ENCODE assay signal across 8 mouse cellular contexts in the genomic region with DNA sequence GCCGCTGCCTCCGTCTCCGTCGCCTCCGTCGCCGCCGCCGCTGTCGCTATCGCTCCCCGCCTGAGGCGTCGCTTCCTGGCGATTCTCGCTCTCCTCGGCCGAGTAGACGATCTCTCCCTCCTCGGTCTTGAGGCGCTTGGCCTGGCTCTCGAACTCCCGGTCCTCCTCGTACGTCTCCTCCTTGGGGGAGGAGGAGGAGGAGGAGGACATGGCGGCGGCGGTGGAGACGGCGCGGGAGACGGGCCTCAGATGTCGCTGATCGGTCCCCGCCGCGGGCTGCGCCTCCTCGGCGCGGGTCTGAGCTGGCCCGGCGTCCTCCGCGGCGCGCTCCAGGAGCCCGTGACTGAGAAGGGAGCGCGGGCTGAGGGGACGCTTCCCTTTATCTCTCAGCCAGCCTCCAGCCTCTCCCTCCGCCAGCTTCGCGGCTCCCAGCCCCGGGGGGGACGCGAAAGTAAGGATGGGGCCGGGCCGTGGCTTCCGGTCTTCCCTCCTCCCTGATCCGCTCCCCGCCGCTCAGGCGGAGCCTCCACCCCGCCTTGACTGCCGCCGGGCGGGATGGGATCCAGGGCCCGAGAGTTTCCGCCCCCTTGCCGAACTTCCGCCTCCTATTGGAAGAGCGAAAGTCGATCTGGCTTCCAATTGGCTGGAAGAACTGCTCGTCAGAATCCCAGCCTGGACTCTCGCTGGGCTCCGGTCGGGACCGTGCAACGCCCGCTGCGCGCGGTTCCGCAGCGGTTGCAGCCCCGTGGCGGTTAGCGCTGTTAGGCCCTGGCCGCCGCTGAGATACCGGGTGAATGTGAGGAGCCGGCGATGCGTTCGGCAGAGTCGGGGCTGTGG. TPM values are rescaled to one million over a fixed set of nuclear protein-coding genes. Genes with fewer than 3 reads are reported as not detected.
A peak's percentile ranks its signal among the peaks of the same experiment; 100 is the strongest.
DNase-seq lines count a peak whose midpoint lies in the region; ATAC-seq and TF ChIP-seq lines count a peak whose summit lies in the region.

TSS of gene Hnrnpll (minus strand) at position 552 of the 837 bp plus-strand sequence.

- peak; percentile 97 for DNase-seq in 3T3-L1 (ENCODE audit: low read depth, low spot score)
- DNase-seq in adrenal gland, postnatal 4 days (ENCODE audit: low spot score in 2 of 2), result peak; percentile 95 to 97
- DNase-seq in embryonic facial prominence, embryonic 14.5 days (ENCODE audit: low spot score), result peak; percentile 99
- DNase-seq in heart, adult 2 months, result peak; percentile 98 to 99
- peak; percentile 97 to 99 for DNase-seq in kidney, adult 8-10 months
- peak; percentile 91 to 98 for DNase-seq in spleen, postnatal 10 days (ENCODE audit: low spot score in 2 of 2)

- TF ChIP-seq CTCF in heart, adult 2 months (IDR thresholded peaks at IDR 0.05), result no peak

- H3K36me3 ChIP-seq in embryonic facial prominence, embryonic 14.5 days (ENCODE audit: control insufficient read depth, insufficient read depth, low read length), result no peaks in the 10 kb centered on the region
- peaks cover 6% of the 10 kb centered on the region for H3K36me3 ChIP-seq in heart, adult 2 months (ENCODE audit: control insufficient read depth, insufficient read depth, low read length)
- H3K36me3 ChIP-seq in limb, embryonic 13.5 days, result no peaks in the 10 kb centered on the region; the same call in 1 of the 2 replicates
- no peaks in the 10 kb centered on the region for H3K36me3 ChIP-seq in midbrain, embryonic 16.5 days (ENCODE audit: control insufficient read depth, insufficient read depth, low read length)

- peaks cover 2% of the 10 kb centered on the region; the same call in 1 of the 2 replicates for H3K79me2 ChIP-seq in heart, adult 2 months (replicated peaks; ENCODE audit: control insufficient read depth, insufficient read depth, low read length)

- no peaks in the 10 kb centered on the region for H3K9me3 ChIP-seq in embryonic facial prominence, embryonic 14.5 days (ENCODE audit: control insufficient read depth, low read length)
- H3K9me3 ChIP-seq in limb, embryonic 13.5 days, result no peaks in the 10 kb centered on the region
- H3K9me3 ChIP-seq in midbrain, embryonic 16.5 days (replicated peaks; ENCODE audit: control insufficient read depth, low read length, poor library complexity, severe bottlenecking), result no peaks in the 10 kb centered on the region

- peak within 1 kb of the TSS; percentile 67 for H3K4me2 ChIP-seq in embryonic facial prominence, embryonic 14.5 days (ENCODE audit: low read depth, low read length)
- H3K4me2 ChIP-seq in limb, embryonic 13.5 days (replicated peaks), result peak within 1 kb of the TSS; percentile 80
- peak within 1 kb of the TSS; percentile 88 for H3K4me2 ChIP-seq in midbrain, embryonic 16.5 days (ENCODE audit: low read length)

- H3K27ac ChIP-seq in embryonic facial prominence, embryonic 14.5 days (replicated peaks; ENCODE audit: low read depth, low read length), result peak within 1 kb of the TSS; percentile 100
- peak within 1 kb of the TSS; percentile 93 for H3K27ac ChIP-seq in heart, adult 2 months
- peak within 1 kb of the TSS; percentile 99 for H3K27ac ChIP-seq in limb, embryonic 13.5 days
- peak within 1 kb of the TSS; percentile 100 for H3K27ac ChIP-seq in midbrain, embryonic 16.5 days (ENCODE audit: low read length)

- WGBS in embryonic facial prominence, embryonic 14.5 days, result under 1% methylated on average over 58 of the region's 97 CpGs
- under 1% methylated on average over 96 of the region's 97 CpGs for WGBS in heart, adult 2 months
- under 1% methylated on average over 82 of the region's 97 CpGs for WGBS in limb, embryonic 13.5 days
- WGBS in midbrain, embryonic 16.5 days, result under 1% methylated on average over 83 of the region's 97 CpGs

- no peak for TF ChIP-seq EP300 in heart, adult 2 months (IDR thresholded peaks at IDR 0.05; ENCODE audit: insufficient read depth, low read depth, low read length)

- no peaks in the 10 kb centered on the region for H3K27me3 ChIP-seq in embryonic facial prominence, embryonic 14.5 days (replicated peaks; ENCODE audit: control insufficient read depth, insufficient read depth, low read length)
- H3K27me3 ChIP-seq in heart, adult 2 months (ENCODE audit: control insufficient read depth, insufficient read depth, low read length), result no peaks in the 10 kb centered on the region
- H3K27me3 ChIP-seq in limb, embryonic 13.5 days, result no peaks in the 10 kb centered on the region
- no peaks in the 10 kb centered on the region for H3K27me3 ChIP-seq in midbrain, embryonic 16.5 days (ENCODE audit: control insufficient read depth, insufficient read depth, low read depth, low read length)

- peak within 1 kb of the TSS; percentile 100 for H3K4me3 ChIP-seq in embryonic facial prominence, embryonic 14.5 days (ENCODE audit: low read depth, low read length)
- peak within 1 kb of the TSS; percentile 68 for H3K4me3 ChIP-seq in heart, adult 2 months
- peak within 1 kb of the TSS; percentile 98 for H3K4me3 ChIP-seq in limb, embryonic 13.5 days
- H3K4me3 ChIP-seq in midbrain, embryonic 16.5 days (ENCODE audit: low read depth, low read length), result peak within 1 kb of the TSS; percentile 93

- intact Hi-C loops in heart, adult 2 months (cut with DNase I), result loop anchor here (5.0 kb wide), 2 partner anchors 145 to 165 kb away; partner anchors contain the start of genes Atl2, Srsf7 and Ttc39d

- H3K4me1 ChIP-seq in embryonic facial prominence, embryonic 14.5 days (ENCODE audit: control insufficient read depth, insufficient read depth, low read length), result peaks cover 17% of the 10 kb centered on the region; the same call in 1 of the 2 replicates
- H3K4me1 ChIP-seq in heart, adult 2 months (ENCODE audit: control insufficient read depth, insufficient read depth, low read length), result peaks cover 3% of the 10 kb centered on the region
- peaks cover 28% of the 10 kb centered on the region for H3K4me1 ChIP-seq in limb, embryonic 13.5 days
- H3K4me1 ChIP-seq in midbrain, embryonic 16.5 days (ENCODE audit: control insufficient read depth, insufficient read depth, low read length), result peaks cover 33% of the 10 kb centered on the region

- peak; percentile 97 for ATAC-seq in embryonic facial prominence, embryonic 14.5 days (ENCODE audit: low read depth)
- ATAC-seq in limb, embryonic 13.5 days (ENCODE audit: low FRiP score, low read depth), result peak; percentile 97
- ATAC-seq in midbrain, embryonic 16.5 days, result peak; percentile 98

- H3K9ac ChIP-seq in embryonic facial prominence, embryonic 14.5 days (ENCODE audit: low read depth, low read length), result peak within 1 kb of the TSS; percentile 99
- peak within 1 kb of the TSS; percentile 100 for H3K9ac ChIP-seq in heart, adult 2 months (ENCODE audit: low read depth, low read length)
- H3K9ac ChIP-seq in limb, embryonic 13.5 days, result peak within 1 kb of the TSS; percentile 99
- H3K9ac ChIP-seq in midbrain, embryonic 16.5 days (ENCODE audit: low read depth, low read length), result peak within 1 kb of the TSS; percentile 99

- TF ChIP-seq POLR2A in heart, adult 2 months (IDR thresholded peaks at IDR 0.05; ENCODE audit: insufficient read depth, low read depth, low read length), result peak; percentile 89

RNA-seq across cellular contexts. Expression of gene Hnrnpll, which starts in this region (rescaled TPM):
- 10 to 100 TPM; 72.6 to 73.0 TPM for total RNA-seq in adrenal gland, postnatal 4 days (2021)
- 55.6 and 61.0 TPM in 2 replicates for polyA plus RNA-seq in embryonic facial prominence, embryonic 14.5 days (2014; fragmentation: Nextera tagmentation; extraction: Ambion mirVana)
- total RNA-seq in heart, adult 2 months (2021), result 10 to 100 TPM; 19.9 to 23.7 TPM
- 7.5 and 14.2 TPM in 2 replicates for polyA plus RNA-seq in heart, adult 2 months (2012; rRNA removed)
- polyA plus RNA-seq in limb, embryonic 13.5 days (2015; fragmentation: Nextera tagmentation; extraction: Ambion mirVana), result 63.7 and 64.1 TPM in 2 replicates
- polyA plus RNA-seq in midbrain, embryonic 16.5 days (2015; fragmentation: Nextera tagmentation; extraction: Ambion mirVana), result 53.9 and 59.2 TPM in 2 replicates

Comparison
In these comparisons a context has a peak if more than half of its experiments do, and no peak if none do; other contexts are left out.
1. Peak in every context shown above with its lines: DNase-seq, ATAC-seq, H3K4me3 ChIP-seq and H3K27ac ChIP-seq.